ENCODE assay signal across 9 mouse cellular contexts in genomic region chr6:83421866-83422649, GRCm38 (mm10). TPM values are rescaled to one million over a fixed set of nuclear protein-coding genes. Genes with fewer than 3 reads are reported as not detected.
A peak's percentile ranks its signal among the peaks of the same experiment; 100 is the strongest.
DNase-seq lines count a peak whose midpoint lies in the region; ATAC-seq and TF ChIP-seq lines count a peak whose summit lies in the region.
"Had no signal": no experiment of that assay in that cellular context is flagged by ENCODE, and none has a peak within 500 bp of the region (broad histone marks: within the 10 kb centered on the region; RNA-seq: fewer than 3 reads in every experiment).

No protein-coding gene starts in this region.

- 24% methylated on average over 11 of the region's 11 CpGs for WGBS in hindbrain, embryonic 12.5 days
- 28% methylated on average over 11 of the region's 11 CpGs for WGBS in hindbrain, embryonic 11.5 days
- WGBS in intestine, postnatal 0 days = 20% methylated on average over 11 of the region's 11 CpGs
- whole genome bisulfite sequencing in lung, embryonic 16.5 days = 28% methylated on average over 11 of the region's 11 CpGs

- 0 out of 2 replicates have a peak, but pooled peaks cover 12% of the 10 kb centered on the region for H3K36me3 ChIP-seq in hindbrain, embryonic 12.5 days
- H3K36me3 ChIP-seq in hindbrain, embryonic 11.5 days (ENCODE audit: control insufficient read depth, insufficient read depth, low read length) = no peaks in the 10 kb centered on the region
- peaks cover 10% of the 10 kb centered on the region; the same call in 1 of the 2 replicates for H3K36me3 ChIP-seq in intestine, postnatal 0 days (ENCODE audit: control insufficient read depth, insufficient read depth)
- peaks cover 6% of the 10 kb centered on the region for H3K36me3 ChIP-seq in lung, embryonic 16.5 days (ENCODE audit: control insufficient read depth, insufficient read depth, low read length)

- H3K9me3 ChIP-seq in hindbrain, embryonic 12.5 days (replicated peaks) = no peaks in the 10 kb centered on the region
- H3K9me3 ChIP-seq in hindbrain, embryonic 11.5 days (ENCODE audit: control insufficient read depth, low read length) = no peaks in the 10 kb centered on the region
- H3K9me3 ChIP-seq in intestine, postnatal 0 days (ENCODE audit: control insufficient read depth) = no peaks in the 10 kb centered on the region
- H3K9me3 ChIP-seq in lung, embryonic 16.5 days (ENCODE audit: control insufficient read depth, low read length) = no peaks in the 10 kb centered on the region

- ATAC-seq in hindbrain, embryonic 12.5 days (ENCODE audit: low FRiP score) = no peak
- no peak for ATAC-seq in hindbrain, embryonic 11.5 days (ENCODE audit: low FRiP score)
- peak; percentile 97 for ATAC-seq in intestine, postnatal 0 days
- ATAC-seq in lung, embryonic 16.5 days (ENCODE audit: low read depth) = peak; percentile 86
- ATAC-seq: Patski had no signal

- no peak for TF ChIP-seq CTCF in intestine, postnatal 0 days (IDR thresholded peaks at IDR 0.05; ENCODE audit: low read depth)

- no peak overlapping the region for H3K9ac ChIP-seq in hindbrain, embryonic 12.5 days
- H3K9ac ChIP-seq in hindbrain, embryonic 11.5 days (ENCODE audit: low read depth, low read length) = no peak overlapping the region
- H3K9ac ChIP-seq in intestine, postnatal 0 days (ENCODE audit: low read depth, low read length) = 0 out of 2 replicates have a peak overlapping the region, but pooled peaks have one; percentile 5
- no peak overlapping the region for H3K9ac ChIP-seq in lung, embryonic 16.5 days (ENCODE audit: low read length)

- H3K4me1 ChIP-seq in hindbrain, embryonic 12.5 days = peaks cover 69% of the 10 kb centered on the region
- H3K4me1 ChIP-seq in hindbrain, embryonic 11.5 days (replicated peaks; ENCODE audit: control insufficient read depth, insufficient read depth, low read length) = peaks cover 12% of the 10 kb centered on the region
- H3K4me1 ChIP-seq in intestine, postnatal 0 days (replicated peaks; ENCODE audit: control insufficient read depth, insufficient read depth, low read length) = peaks cover 35% of the 10 kb centered on the region
- H3K4me1 ChIP-seq in lung, embryonic 16.5 days (replicated peaks; ENCODE audit: control insufficient read depth, insufficient read depth, low read length) = peaks cover 34% of the 10 kb centered on the region

- H3K27me3 ChIP-seq in hindbrain, embryonic 12.5 days = no peaks in the 10 kb centered on the region
- no peaks in the 10 kb centered on the region for H3K27me3 ChIP-seq in hindbrain, embryonic 11.5 days (ENCODE audit: control insufficient read depth, insufficient read depth, low read length)
- no peaks in the 10 kb centered on the region for H3K27me3 ChIP-seq in intestine, postnatal 0 days (replicated peaks; ENCODE audit: control insufficient read depth, insufficient read depth, low read length)
- no peaks in the 10 kb centered on the region for H3K27me3 ChIP-seq in lung, embryonic 16.5 days (ENCODE audit: control insufficient read depth, insufficient read depth, low read depth, low read length)
- H3K27me3 ChIP-seq: Patski had no signal

- H3K4me3 ChIP-seq in hindbrain, embryonic 12.5 days = no peak overlapping the region
- H3K4me3 ChIP-seq in hindbrain, embryonic 11.5 days (ENCODE audit: low read depth, low read length) = no peak overlapping the region
- no peak overlapping the region for H3K4me3 ChIP-seq in intestine, postnatal 0 days (ENCODE audit: low read depth, low read length)
- no peak overlapping the region for H3K4me3 ChIP-seq in lung, embryonic 16.5 days (ENCODE audit: low read length)

- intact Hi-C loops in left cerebral cortex, postnatal 4 days (cut with DNase I) = no loop called here

- no peak overlapping the region for H3K4me2 ChIP-seq in hindbrain, embryonic 12.5 days (replicated peaks)
- no peak overlapping the region for H3K4me2 ChIP-seq in hindbrain, embryonic 11.5 days (replicated peaks; ENCODE audit: low read depth, low read length)
- peak overlapping the region; percentile 48 for H3K4me2 ChIP-seq in intestine, postnatal 0 days (replicated peaks; ENCODE audit: low read depth)
- no peak overlapping the region for H3K4me2 ChIP-seq in lung, embryonic 16.5 days (ENCODE audit: low read depth, low read length)

- H3K27ac ChIP-seq in hindbrain, embryonic 12.5 days = 0 out of 2 replicates have a peak overlapping the region, but pooled peaks have one; percentile 17
- H3K27ac ChIP-seq in hindbrain, embryonic 11.5 days (ENCODE audit: low read depth, low read length) = no peak overlapping the region
- peak overlapping the region; percentile 87 for H3K27ac ChIP-seq in intestine, postnatal 0 days (ENCODE audit: low read depth, low read length)
- peak overlapping the region; percentile 59 for H3K27ac ChIP-seq in lung, embryonic 16.5 days (ENCODE audit: low read length)

- DNase-seq in hindbrain, embryonic 11.5 days (ENCODE audit: low spot score) = no peak
- peak; percentile 90 for DNase-seq in adrenal gland, adult 2 months
- no peak for DNase-seq in left cerebral cortex, postnatal 4 days
- DNase-seq in thymus, postnatal 4 days = no peak
- DNase-seq in right cerebral cortex, postnatal 10 days (ENCODE audit: low spot score in 2 of 2) = no peak

RNA-seq across cellular contexts. Expression of gene Tet3, which starts 36.8 kb away (rescaled TPM):
- polyA plus RNA-seq in hindbrain, embryonic 12.5 days (2016; fragmentation: Nextera tagmentation; extraction: Ambion mirVana) = 63.3 and 63.9 TPM in 2 replicates
- polyA plus RNA-seq in hindbrain, embryonic 11.5 days (2014; fragmentation: Nextera tagmentation; extraction: Ambion mirVana) = 45.3 and 55.6 TPM in 2 replicates
- total RNA-seq in adrenal gland, adult 2 months (2021) = 10 to 100 TPM; 22.9 to 26.0 TPM
- polyA plus RNA-seq in adrenal gland, adult 2 months (2012; rRNA removed) = 6.8 and 8.7 TPM in 2 replicates
- polyA plus RNA-seq in intestine, postnatal 0 days (2015; fragmentation: Nextera tagmentation; extraction: Ambion mirVana) = 28.1 and 34.3 TPM in 2 replicates
- 43.8 and 47.1 TPM in 2 replicates for polyA plus RNA-seq in lung, embryonic 16.5 days (2015; fragmentation: Nextera tagmentation; extraction: Ambion mirVana)
- 100 to 1,000 TPM; 112 to 117 TPM for total RNA-seq in left cerebral cortex, postnatal 4 days (2021)

Comparison
In these comparisons a context has a peak if more than half of its experiments do, and no peak if none do; other contexts are left out.
1. ATAC-seq: peak in intestine, postnatal 0 days (single experiment) and lung, embryonic 16.5 days (single experiment); none in hindbrain, embryonic 12.5 days (single experiment) and hindbrain, embryonic 11.5 days (single experiment).